Mouse (Mus musculus) urinary bladder, postnatal 10 days (tissue): ENCODE measurements around the gene Fgfr2.

Source experiments
- DNase-seq: peaks from one replicate; pipeline ENCODE4 v3.0.0; 2022; ENCODE audit warnings: low spot score

Gene Fgfr2

DNA sequence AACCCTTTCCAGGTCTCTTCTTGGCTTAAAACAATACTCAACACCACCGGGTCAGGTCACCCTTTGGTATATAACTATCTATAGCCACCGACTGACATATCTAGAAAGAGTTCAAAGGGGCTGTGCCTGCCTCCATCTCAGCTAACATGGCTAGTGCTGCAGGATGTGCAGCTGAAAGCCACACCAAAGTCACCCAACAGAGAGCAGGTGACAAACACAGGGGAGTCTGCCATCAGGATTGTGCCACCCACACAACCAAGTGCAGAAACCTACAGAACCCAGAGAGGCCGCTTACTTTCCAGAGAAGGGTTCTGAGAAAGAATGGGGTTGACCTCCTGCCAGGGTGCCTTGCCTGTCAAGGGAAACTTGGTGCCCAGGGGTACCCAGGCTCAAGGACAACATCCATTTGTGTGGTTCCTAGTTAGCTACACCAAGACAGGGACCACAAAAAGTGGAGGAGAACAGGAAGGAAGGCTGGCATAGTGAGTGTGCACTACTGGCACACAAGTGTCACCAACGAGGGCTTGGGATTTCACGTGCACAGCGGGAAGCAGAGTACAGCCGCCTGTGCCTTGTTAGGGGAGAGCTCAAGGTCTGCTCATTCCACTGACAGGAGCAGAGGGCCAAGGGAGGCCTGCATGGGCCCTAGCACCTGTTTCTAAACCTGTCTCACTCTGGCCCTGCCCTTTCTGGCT is 350.0 kb downstream of the Fgfr2 start:
- no peak for DNase-seq

DNA sequence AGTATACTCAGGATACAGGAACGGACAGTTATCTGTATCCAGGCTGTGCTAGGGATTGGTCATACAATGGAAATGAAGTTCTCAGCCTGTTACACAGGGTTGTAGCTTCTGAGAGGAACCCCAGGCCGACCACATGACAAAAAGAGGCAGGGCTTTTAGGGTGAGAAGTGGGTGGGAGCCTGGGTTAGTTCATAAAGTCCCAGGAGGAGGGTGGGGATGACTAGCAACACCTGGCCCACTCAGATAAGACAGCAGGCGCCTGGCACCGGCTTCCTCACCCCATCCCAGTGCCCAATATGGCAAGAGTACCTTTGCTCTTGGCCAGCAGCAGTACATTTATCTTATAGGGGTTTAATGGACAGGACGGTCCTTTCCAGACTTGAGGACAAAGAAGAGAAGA is 350.7 kb downstream of the Fgfr2 start:
- DNase-seq, result no peak

DNA sequence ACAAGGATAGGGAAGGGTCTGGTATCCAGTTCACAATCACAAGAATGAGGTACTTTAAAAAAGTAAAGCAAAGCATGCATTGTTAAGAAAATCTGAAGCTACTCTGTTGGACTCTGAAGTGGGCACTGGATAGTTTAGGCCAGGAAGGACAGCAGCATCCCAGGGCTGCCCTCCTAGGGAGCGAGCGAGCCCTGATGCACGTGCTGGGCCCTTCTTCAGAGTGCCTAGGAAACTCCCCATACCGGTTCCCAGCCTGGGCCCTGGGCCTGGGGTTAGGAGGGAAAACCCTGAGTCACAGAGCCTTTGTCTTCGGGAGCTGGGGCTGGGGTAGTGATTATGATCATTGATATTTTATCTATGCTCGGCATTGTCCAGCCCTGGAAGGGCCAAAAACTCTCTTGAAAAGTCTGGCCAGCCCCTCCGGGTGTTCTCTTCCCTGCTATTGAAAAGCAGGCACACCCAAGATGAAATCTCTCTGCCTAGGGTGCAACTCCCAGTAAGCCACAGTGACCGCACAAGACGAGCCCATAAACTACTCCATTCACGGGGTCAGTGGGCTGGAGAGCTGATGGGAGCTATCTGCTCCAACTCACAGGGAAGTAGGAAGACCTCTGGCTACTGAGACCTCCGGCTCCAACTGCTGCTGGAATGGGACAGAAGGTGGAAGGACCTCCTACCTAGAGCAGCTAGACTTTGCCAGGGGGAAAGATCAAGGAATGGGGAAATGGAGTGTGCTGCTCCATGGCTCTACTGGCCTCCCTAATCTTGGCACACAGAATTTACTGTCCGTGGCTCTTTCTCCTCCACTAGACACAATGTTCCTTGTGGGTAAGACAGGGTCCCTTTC is 354.4 kb downstream of the Fgfr2 start:
- no peak for DNase-seq

DNA sequence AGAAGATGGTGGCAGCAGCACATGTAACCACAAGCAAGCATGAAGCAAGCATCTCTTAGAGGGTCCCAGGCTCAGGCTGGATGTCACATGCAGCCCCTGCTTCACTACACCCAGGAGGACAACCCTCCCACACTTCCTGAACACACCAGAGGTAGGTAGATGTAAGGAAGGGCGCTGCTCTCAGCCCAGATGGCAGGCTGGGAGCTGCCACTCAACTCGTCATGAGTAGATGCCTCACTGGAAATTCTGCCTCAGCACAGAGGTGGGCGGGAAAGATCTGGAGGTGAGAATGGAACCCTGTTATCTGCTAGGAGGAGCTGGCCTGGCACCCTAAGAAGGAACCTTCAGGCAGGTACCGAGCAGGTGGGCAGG is 355.2 kb downstream of the Fgfr2 start:
- no peak for DNase-seq

DNA sequence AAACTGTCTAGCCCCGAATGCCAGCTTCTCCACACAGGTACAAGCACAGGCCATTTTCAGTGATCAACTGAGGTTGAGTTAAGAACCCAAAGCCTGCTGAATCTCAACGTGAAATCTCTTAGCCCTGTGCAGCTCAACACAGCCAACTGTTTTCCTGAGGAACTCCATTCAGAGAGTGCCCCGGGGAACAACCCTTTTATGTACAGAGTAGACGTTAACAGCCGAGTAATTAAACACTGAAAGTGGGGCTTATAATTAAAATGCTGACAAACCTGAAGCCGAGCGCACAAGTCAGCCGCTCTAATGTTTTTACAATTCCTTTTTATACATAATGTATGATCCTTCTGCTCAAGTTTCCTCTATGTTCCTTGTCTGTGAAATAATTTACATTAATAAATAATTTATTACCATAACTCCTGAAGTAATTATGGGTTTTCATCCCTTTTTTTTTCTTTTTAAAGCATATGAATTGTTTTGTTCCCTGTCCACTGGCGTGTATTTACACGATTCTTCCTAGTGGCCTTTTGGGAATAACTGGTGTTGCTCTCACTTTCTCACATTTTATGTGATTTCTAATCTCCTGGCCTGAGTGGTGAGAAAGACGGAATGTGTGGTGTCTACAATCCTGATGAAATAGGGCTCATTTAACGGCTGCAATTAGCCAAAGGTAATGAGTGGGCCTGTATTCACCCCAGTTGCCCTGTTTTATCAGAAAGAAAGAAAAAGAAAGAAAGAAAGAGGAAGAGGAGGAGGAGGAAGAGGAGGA is 355.7 kb downstream of the Fgfr2 start:
- no peak for DNase-seq

DNA sequence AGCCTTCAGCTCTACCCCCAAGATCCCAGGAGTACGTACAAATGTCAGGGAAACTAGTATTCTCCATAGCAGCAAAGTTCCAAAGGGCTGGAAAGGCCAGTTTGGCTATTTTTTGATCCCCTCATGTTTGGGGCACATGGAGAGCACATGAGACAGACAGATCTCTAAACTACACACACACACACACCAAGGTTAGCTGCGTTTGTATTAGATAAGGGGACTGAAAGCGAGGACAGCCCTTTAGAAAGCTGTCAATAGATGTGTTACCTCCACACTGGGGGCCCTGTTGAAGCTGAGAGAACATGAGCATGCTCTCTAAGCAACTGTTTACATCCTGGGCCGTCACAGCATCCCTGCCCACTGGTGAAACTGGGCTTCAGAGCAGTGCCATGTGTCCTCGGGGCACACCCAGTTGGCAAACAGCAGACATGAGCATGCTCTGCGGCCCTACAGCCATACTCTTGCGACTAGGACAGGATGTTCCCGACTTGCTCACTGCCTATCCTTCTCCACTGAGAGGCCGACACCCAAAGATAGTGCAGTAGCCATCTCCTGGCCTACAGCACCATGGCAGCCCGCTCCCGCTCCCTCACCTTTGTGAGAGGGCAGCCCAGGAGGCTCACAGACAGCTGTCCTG is 356.8 kb downstream of the Fgfr2 start:
- DNase-seq, result no peak

DNA sequence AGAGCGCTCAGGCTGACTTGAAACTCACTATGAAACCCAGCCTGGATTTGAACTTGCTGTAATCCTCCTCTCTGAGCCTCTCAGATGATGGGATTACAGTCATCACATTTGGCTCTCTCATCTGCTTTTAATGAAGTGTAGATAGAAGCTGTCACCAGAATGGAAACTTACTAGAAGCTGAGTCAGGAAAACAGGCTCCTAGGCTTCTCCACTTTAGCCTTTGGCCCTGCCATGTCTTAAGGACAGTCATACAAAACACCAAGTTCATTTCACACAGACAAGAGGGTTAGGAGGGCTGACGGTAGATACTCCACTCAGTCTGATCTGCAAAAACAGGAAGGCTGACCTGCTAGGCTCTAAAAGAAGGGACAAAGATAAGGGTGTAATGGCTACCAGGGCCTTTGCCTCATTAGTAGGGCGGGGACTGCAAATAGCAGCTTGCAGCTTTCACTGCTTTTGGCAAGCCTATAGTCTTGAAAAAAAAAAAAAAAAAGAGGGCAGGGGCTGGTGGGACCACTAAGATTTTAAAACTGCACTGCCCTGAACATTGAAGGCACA is 357.4 kb downstream of the Fgfr2 start:
- no peak for DNase-seq

DNA sequence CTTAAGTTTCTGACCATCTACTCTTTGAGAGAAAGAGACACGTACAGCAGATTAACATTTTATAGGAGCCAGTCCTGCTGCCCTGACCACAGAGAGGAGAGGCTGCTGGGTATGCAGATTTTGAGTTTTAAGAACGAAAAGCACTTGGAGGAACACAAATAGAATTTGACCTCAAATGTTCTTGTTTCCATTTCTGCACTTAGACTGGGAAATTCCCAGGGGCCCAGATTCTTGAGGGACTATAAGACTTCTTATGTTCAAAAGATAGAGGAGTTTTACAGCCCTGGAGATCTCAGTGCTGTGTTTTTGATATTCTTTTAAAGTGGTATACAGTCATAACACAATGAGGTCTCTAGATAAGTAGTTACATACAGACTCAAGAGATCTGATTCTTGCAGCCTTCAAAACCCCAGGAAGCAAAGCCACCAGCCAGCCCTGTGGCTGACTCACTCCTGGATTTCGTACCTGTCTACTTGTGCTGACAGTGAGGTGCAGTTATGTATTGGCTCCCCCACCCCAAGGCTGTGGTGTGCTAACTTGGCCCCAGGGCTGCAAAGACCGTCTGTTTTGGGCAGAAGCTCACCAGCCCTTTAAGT is 358.2 kb downstream of the Fgfr2 start:
- no peak for DNase-seq

DNA sequence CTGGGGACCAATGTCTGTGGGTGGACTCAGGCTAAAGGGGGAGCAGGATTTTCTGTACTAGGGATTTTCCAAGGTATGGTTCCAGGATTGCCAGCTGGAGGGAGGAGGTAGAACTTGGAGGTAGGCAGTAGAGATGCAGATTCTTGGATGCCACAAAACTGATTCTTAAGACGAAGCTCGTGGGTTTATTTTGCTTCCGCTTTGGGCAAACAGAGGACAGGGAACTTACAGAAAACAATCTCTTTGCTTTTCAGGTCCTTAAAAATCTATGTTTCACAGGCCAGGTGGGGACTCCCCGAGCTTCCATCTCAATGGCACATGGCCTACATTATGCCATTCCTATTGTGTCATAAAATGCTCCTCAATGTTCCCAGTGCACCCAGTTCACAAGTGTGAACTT is 358.8 kb downstream of the Fgfr2 start:
- no peak for DNase-seq

DNA sequence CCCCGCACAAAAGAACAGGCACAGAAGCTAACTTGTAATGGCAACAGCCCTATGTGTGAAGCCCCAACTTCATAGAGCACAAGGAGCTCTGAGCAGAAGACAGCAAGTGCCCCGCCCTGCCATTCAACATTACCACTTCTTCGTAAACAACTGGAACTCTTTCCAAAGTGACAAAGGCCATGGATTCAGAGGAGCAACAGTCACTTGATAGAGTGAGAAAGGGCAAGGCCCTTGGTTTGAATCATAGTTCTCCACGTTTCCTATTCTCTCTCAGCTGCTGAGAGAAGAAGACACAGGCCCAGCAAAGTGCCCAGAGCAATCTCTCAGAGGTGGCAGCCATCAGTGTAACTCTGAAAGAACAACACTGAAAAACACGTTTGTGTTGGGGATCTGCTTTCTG is 359.2 kb downstream of the Fgfr2 start:
- DNase-seq, result no peak

DNA sequence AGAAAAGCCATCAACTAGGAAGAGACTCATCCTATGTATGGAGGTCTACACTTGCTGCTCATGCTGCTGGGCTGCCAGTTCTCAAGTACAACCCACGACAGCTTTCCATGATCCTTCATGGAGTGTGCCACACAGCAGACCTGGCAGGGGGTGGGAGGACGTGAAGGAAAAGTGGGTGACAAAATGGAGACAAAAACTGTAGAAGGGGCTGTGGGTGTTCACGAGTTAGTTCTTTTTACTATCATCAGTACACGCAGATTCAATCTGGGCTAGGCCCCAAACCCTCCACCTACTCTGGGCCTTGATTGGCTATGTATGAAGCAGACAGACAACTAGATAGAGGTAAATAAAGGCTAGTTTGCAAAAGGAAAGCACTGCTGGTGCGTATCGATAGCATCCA is 359.8 kb downstream of the Fgfr2 start:
- no peak for DNase-seq

DNA sequence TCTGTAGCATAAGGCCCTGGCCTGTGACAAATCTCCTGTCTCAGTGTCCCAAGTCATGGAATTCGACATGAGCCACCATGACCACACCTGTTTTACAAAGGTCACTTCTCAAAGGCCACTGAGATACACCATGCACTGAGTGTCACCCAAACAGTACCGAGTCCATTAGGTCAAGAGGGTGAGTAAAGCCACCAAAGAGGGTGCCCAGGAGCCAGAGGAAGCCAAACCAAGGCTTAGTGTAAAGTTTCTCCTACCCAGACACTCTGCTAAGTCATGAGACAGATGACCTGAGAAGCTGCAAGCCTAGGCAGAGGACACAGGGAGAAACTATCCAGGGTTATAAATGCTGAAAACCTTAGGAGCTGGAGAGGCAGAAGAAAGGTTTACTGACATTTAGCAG is 361.7 kb downstream of the Fgfr2 start:
- no peak for DNase-seq

DNA sequence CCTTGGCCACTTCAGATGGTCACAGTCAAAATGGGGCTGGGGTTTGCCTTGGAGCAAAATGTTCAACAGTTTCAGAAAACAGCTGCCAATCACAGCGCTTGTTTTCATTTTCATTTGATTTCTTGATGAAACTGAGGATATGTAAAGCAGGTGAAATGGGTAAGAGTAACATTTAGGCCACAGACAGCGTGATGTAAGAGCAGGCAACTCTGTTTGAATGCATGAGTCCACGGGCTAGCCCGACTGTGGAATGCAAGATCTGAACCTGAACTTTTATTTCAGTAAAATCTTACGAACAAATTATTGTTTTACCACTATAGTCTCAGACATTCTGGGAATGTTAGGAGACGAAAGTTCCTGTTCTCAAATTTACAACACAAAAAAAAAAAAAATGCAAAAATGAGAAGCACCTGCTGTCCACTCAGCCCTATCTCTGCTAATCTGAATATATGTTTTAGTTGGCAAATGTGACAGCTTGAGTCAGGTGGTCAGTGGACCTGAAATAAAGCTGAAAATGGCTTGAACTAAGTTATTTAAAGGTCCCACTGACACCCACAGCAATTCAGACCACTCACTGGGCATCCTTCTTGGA is 362.5 kb downstream of the Fgfr2 start:
- DNase-seq, result no peak

DNA sequence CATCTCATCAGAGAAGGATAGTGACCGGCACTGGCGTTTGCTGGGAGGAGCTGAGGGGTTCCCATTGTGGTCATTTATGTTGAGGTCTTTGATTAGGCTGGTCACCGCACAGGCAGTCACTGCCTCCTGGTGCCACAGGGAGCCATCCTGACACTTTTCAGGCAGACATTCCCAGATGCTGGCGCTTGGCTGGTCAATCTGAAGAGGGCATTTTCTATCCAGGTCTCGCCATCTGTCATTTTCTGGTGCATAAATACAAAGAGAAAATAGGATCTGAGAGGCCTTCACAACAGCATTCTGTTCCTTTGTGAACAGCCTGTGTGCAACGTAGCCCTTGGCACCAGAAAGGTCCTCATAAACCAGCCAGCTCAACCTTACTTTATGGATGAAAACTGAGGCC is 363.2 kb downstream of the Fgfr2 start:
- no peak for DNase-seq

DNA sequence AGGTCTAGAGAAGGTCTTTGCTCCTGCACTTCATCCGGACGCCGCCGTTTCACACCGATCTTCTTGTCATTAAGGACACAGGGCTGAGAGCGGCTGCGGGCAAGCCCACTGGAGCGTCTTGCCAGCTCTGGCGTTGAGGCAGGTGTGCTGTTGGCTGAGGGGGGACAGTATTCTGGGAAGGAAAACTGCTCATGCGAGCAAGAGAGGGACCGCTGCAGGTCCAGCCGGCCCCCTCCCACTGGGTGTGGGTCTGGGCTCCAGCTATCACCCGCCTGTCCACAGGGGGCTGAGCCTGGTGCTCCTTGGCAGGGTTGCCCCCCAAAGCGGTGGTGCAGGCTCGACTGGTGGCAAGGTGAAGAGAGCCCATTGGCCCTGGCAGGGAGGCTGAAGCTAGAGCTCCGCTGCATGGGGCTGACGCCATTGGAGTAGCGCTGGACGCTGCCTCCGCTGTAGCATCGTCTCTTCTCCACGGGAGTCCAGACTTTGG is 363.7 kb downstream of the Fgfr2 start:
- no peak for DNase-seq

DNA sequence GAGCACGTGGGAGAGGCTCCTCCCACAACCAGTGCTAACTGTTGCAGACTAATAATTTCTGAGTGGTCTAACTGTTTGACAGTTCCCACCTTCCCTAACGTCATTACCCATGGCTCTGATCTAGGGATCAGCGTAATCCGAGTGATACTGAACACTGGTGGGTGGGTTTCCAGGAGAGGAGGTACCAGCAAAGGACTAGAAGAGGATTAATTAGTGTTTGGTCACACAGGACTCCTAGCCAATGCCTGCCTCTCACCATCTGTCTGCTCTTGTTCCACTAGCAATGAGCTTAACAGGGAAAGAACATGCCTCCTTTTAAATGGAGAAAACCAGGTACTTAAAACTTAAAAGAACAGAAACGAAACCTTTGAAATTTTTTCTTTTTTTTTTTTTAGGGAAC is 364.3 kb downstream of the Fgfr2 start:
- DNase-seq, result no peak

DNA sequence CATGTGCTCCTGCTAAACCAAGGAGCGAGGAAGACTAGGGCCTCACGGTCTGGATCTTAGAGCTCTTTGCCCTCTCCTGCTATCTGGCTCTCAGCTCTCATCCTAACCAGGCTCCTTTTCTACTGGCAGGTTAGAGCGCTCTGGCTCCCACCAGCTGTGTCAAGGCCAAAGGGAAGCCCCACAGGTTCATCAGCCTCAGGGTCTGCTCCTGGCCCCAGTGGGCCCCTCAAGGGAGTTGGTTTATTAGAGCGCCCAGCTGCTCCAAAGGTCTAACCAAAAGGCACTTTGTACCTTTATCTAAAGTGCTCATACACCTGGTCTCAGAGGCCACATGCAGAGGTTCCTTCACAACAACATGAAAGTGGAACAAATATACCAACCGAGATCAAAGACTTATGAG is 366.8 kb downstream of the Fgfr2 start:
- DNase-seq, result no peak

DNA sequence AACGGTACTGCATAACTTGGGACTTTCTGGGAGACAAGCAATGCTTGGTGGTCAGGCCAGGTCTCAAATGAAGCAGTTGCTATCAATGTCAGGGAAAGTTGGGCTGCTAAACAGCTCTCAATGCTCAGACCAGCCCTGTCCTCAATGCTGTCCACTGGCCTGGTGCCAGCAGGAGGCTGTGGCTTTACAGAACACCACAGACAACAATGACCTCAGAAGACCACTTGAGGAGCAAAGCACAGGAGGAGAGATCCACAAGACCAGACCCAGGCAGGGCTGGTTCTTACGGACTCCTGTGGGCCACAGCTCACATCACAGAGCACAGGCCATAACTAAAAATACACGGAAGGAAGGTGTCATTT is 368.8 kb downstream of the Fgfr2 start:
- no peak for DNase-seq

DNA sequence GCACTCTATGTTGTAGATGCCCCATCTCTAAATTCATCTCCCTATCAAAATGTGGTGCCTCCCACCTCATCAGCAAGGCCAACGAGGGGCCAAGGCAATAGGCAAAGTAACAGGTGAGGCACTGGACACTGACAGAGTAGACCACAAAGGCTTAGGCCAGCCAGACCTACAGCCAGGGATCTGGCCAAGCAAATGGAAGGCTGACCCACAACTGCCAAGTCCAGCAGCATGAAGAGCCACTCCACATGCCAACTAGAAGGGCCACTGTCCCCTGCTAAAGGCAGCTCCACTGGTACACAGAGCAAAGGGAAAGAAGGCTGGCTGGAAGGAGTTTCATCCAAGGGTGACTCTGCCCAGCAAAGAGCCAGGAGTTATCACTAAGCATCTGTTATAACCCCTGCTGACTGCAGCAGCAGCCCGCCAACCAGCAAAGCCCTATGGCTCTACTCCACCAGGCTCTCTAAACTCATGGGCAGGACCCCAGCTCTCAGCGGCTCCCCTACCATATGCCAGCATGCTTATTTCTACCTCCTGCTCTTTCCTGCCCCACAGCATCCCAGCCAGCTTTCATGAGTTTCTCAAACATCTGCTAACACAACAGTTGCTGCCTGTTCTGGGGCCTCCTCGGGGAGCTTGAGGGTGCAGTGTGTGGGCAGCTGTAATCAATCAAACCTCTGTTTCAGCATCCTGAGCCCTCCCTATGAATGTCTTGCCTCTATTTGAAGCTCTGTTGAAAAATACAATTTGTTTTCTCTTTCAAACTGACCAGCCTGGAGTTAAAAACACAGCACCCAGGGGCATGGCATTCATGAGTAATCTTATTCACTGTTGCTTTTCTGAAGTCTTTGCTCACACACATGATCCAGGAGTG is 369.4 kb downstream of the Fgfr2 start:
- DNase-seq, result no peak

DNA sequence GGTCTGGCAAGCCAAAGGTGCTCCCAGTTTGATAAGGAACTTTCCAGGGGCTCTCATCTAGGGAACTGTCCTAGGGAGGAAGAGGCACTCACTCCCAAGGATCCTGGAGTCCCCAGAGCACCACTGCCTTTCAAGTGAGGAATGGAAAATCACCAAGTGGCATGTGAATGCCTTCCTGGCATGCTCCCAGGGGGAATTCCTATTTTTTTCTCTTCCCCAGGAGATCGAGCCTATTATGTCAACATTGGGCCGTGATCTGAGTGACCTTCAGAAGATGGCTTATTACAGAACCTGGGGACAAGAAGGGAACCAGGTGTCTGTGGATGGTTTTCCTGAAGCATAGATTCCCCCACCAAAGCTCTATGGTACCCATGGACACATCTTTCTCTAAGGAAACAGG is 371.4 kb downstream of the Fgfr2 start:
- no peak for DNase-seq
